Mouse (Mus musculus) spleen, adult 2 months (tissue): ENCODE measurements at regions not wholly inside any gene's neighbourhood (a gene's known extent, or its start where the extent isn't known, plus 50 kb on each side); places are given as distances from the start of the nearest gene placed in this dataset.

Source experiments
- DNase-seq, 2 experiments: peaks; one replicate each; pipeline versions ENCODE4 v3.0.0 to v3.0.0-alpha.2; 2012 to 2021; ENCODE audit warnings: low spot score in 2 of 2, low read depth in 1 of 2
- H3K27ac ChIP-seq: fragments of 200-500 bp; 2 replicates; pipeline ENCODE4 v1.5.1; 2012; ENCODE audit warnings: low read length, inconsistent platforms; ENCODE audit not compliant: insufficient read depth
- H3K27me3 ChIP-seq: fragments of 200-500 bp; 2 replicates; pipeline ENCODE4 v1.6.1; 2012; ENCODE audit warnings: mild to moderate bottlenecking, moderate library complexity, low read length, inconsistent platforms; ENCODE audit not compliant: control insufficient read depth, insufficient read depth
- H3K36me3 ChIP-seq: fragments of 200-500 bp; 2 replicates; pipeline ENCODE4 v1.6.1; 2012; ENCODE audit warnings: mild to moderate bottlenecking, low read length, inconsistent platforms; ENCODE audit not compliant: control insufficient read depth, insufficient read depth
- H3K4me1 ChIP-seq: fragments of 200-500 bp; 2 replicates; pipeline ENCODE4 v1.6.1; 2011; ENCODE audit warnings: inconsistent platforms; ENCODE audit not compliant: control insufficient read depth, insufficient read depth, insufficient read length
- H3K4me3 ChIP-seq: fragments of 200-500 bp; 2 replicates; pipeline ENCODE4 v1.5.1; 2011; ENCODE audit warnings: mild to moderate bottlenecking, inconsistent platforms; ENCODE audit not compliant: insufficient read depth, insufficient read length; ENCODE audit errors: extremely low read depth
- CTCF ChIP-seq: fragments of 200-500 bp; IDR thresholded peaks from 2 replicates; pipeline ENCODE4 v1.5.1; 2011; ENCODE audit warnings: mild to moderate bottlenecking, inconsistent platforms; ENCODE audit not compliant: insufficient read depth, insufficient read length, insufficient replicate concordance; ENCODE audit errors: extremely low read depth
- POLR2A ChIP-seq: fragments of 200-500 bp; IDR thresholded peaks from 2 replicates; pipeline ENCODE4 v1.6.1; 2011; ENCODE audit warnings: low read depth, low read length, inconsistent platforms
- WGBS: fragments of 180-500 bp; shearing (Covaris S2); methylation state at CpG from one replicate; pipeline ENCODE4 v1.1.7; 2018; 5-methylcytosine and 5-hydroxymethylcytosine counted together

DNA sequence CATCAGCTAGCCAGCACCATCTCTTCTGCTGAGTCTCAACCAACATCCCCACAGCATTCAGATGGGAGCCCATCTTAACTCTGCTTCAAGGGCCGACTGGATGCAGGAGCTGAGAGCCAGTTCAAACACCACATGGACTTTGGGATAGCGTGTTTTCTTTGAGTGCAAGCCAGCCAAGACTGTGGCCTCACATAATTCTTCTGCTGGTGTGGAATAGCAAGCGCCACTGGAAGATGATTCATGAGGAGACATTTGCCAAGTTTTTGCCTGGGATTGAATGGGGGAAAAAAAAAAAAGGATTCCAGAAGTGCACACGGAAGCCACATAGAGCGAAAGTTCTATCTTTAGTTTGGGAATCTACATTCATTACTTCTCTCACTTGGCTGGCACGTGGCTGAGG is 150.7 kb downstream of the Cd83 start:
- peaks cover 3% of the 10 kb centered on the region; the same call in 1 of the 2 replicates for H3K4me1 ChIP-seq
- WGBS = 91% methylated on average over 6 of the region's 6 CpGs
- no peak for TF ChIP-seq CTCF
- TF ChIP-seq POLR2A = no peak
- no peak overlapping the region for H3K27ac ChIP-seq
- H3K36me3 ChIP-seq = no peaks in the 10 kb centered on the region
- DNase-seq = no peak
- H3K4me3 ChIP-seq = no peak overlapping the region
- H3K27me3 ChIP-seq = no peaks in the 10 kb centered on the region

DNA sequence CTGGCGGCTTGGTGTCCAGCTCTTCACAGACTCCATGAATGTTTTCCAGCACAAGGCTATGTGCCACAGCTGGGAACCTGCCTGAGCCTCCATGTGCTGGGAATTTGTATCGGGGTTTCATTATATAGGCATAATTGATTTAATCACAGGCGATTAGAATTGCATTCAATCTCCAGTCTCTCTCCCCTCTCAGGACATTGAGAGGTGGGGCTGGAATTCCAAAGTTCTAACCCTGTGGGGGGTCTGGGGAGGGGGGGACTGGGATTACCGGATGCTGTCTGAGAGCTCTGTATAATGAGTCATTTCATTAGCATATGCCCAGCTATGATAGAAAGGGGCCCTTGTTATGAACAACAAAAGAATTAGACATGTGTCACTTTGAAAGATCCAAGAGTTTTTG is 151.9 kb downstream of the Cd83 start:
- no peak overlapping the region for H3K4me3 ChIP-seq
- 92% methylated on average over 4 of the region's 4 CpGs for WGBS

DNA sequence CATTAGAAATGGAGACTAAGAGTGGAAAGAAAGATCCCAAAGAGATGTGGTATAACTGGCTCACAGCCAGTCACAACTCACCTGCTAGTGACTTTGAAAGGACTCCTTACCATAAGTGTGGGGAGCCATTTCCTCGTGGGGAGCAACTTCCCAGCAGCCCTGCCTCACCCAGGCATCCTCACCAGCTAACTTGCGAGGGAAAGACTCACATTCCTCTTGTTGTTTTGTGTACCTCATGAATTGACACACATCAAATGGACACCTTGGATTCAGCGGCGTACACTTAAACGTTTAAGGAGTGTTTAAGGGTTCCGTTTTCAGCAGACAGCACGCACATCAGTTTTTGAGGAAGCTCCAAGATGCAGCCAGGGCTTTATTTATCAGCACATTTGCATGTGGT is 154.0 kb downstream of the Cd83 start:
- H3K27me3 ChIP-seq = no peaks in the 10 kb centered on the region
- H3K4me3 ChIP-seq = no peak overlapping the region
- TF ChIP-seq POLR2A (no peak), CTCF (no peak)
- H3K27ac ChIP-seq = no peak overlapping the region
- WGBS = 73% methylated on average over 7 of the region's 7 CpGs
- no peaks in the 10 kb centered on the region for H3K36me3 ChIP-seq
- no peak for DNase-seq
- peaks cover 3% of the 10 kb centered on the region; the same call in 1 of the 2 replicates for H3K4me1 ChIP-seq

More for the DNA sequence above, 151.9 kb downstream of the Cd83 start:
- no peak for DNase-seq
- no peaks in the 10 kb centered on the region for H3K27me3 ChIP-seq
- H3K27ac ChIP-seq = no peak overlapping the region
- H3K4me1 ChIP-seq = peaks cover 3% of the 10 kb centered on the region; the same call in 1 of the 2 replicates
- no peaks in the 10 kb centered on the region for H3K36me3 ChIP-seq
- TF ChIP-seq CTCF (no peak), POLR2A (no peak)

GRCm38 (mm10) chr13:43939375-43939774 is 154.8 kb downstream of the Cd83 start:
- no peak overlapping the region for H3K4me3 ChIP-seq
- no peak overlapping the region for H3K27ac ChIP-seq
- no peak for DNase-seq
- H3K27me3 ChIP-seq = no peaks in the 10 kb centered on the region
- TF ChIP-seq POLR2A (no peak), CTCF (no peak)
- no peaks in the 10 kb centered on the region for H3K36me3 ChIP-seq
- H3K4me1 ChIP-seq = peaks cover 3% of the 10 kb centered on the region; the same call in 1 of the 2 replicates
- WGBS = 82% methylated on average over 4 of the region's 4 CpGs

DNA sequence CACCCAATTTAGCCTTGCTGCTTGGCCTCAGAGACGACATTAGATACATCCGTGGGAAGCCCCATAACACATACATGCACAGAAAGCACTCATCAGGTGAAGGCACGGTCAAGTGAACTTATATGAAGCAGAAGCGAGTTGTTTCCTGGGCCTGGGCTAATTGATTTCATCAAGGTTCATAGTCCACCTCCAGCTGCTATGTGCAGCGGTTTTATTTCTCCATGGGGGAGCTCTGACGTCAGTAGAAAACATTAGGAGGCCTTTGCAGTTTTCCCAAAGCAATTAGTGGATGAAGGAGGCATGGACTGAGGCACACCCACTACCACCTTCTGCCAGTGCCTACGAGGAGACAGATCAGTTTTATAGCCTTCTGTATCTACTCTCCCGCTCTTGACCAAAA is 157.2 kb downstream of the Cd83 start:
- Histone ChIP-seq H3K4me1 (peaks cover 3% of the 10 kb centered on the region; the same call in 1 of the 2 replicates), H3K27ac (no peak overlapping the region), H3K27me3 (no peaks in the 10 kb centered on the region), H3K36me3 (no peaks in the 10 kb centered on the region), H3K4me3 (no peak overlapping the region)
- no peak for TF ChIP-seq CTCF
- DNase-seq = no peak
- 64% methylated on average over 8 of the region's 8 CpGs for WGBS

DNA sequence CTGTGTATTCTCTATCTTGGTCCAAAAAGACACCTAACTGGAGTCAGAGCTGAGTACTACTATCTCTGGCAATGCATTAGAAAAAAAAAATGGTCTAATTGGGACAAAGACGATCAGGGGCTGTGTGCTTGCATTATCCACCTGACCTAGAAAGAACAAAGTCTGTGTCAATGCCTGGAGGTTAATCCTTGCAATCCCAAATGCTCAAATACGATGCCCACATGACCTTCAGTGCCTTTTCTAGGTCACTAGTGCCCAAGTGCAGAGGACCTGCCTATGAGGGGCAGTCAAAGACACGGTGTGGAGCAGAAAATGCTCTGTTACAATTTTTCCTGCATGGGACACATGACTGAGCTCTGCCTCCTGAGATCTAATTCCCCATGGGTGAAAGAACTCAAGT is 164.0 kb downstream of the Cd83 start:
- TF ChIP-seq POLR2A = no peak
- no peak for TF ChIP-seq CTCF
- H3K27me3 ChIP-seq = no peaks in the 10 kb centered on the region
- H3K4me3 ChIP-seq = no peak overlapping the region
- no peaks in the 10 kb centered on the region for H3K36me3 ChIP-seq
- no peak for DNase-seq
- H3K27ac ChIP-seq = no peak overlapping the region
- H3K4me1 ChIP-seq = 0 out of 2 replicates have a peak, but pooled peaks cover 2% of the 10 kb centered on the region
- 78% methylated on average over 3 of the region's 3 CpGs for WGBS

DNA sequence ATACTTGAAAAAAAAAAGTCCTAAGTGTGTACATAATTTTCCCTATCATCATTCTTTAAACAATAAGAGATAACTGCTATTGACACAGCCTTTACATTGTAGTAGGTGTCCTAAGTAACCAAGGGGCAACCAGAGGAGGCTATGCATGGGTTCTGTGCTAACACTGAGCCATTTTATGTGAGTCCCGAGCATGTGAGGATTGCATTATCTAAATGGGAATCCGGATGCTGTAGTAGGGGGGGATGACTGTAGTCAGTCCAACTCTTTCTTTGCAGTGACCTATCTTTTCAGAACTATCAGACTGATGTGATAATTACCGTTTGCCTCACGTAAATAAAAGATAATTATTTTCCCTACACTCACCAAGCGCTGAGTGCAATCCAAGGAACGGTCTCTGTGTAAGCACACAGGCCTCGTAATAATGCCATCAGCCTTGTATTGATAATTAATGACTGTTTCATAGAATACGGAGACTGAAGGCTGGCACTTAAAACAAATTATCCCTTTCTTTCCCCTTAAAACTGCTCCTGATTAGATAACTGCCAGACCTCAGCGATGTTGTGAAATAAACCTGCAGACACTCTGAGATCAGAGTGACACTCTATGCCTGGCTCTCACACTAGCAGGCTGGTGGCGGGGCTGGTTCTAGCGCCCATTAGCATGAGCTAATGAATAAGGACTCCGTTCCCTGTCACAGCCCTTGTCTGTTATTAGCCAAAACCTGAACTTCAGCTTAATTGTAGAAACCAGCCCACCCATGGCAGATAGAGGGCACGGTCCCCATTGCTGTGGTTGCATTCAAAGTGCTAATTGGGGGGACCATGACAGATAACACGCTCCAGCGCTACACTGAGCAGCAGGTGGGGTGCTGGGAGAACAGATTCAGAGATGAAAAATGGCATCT is 165.4 kb downstream of the Cd83 start:
- TF ChIP-seq CTCF = no peak
- no peak for TF ChIP-seq POLR2A
- H3K36me3 ChIP-seq = no peaks in the 10 kb centered on the region
- 92% methylated on average over 15 of the region's 15 CpGs for WGBS

More for the DNA sequence above, 165.4 kb downstream of the Cd83 start:
- Histone ChIP-seq H3K27ac (no peak overlapping the region), H3K27me3 (no peaks in the 10 kb centered on the region), H3K4me1 (0 out of 2 replicates have a peak, but pooled peaks cover 2% of the 10 kb centered on the region), H3K4me3 (no peak overlapping the region)
- no peak for DNase-seq
